8 mouse cellular contexts compared by ENCODE assay signal in genomic region chr8:66696970-66697843, GRCm38 (mm10). TPM values are rescaled to one million over a fixed set of nuclear protein-coding genes. Genes with fewer than 3 reads are reported as not detected.
A peak's percentile ranks its signal among the peaks of the same experiment; 100 is the strongest.
DNase-seq lines count a peak whose midpoint lies in the region; ATAC-seq and TF ChIP-seq lines count a peak whose summit lies in the region.

Npy1r (plus strand) TSS chr8:66697192.

- H3K9me3 ChIP-seq in midbrain, embryonic 13.5 days = no peaks in the 10 kb centered on the region

- H3K27ac ChIP-seq in cortical plate, adult 2 months (ENCODE audit: insufficient read depth, low read length) = peak within 1 kb of the TSS; percentile 91; the same call in 1 of the 2 replicates
- H3K27ac ChIP-seq in midbrain, embryonic 13.5 days = no peak within 1 kb of the TSS

- ATAC-seq in Patski = peak; percentile 62
- ATAC-seq in midbrain, embryonic 13.5 days = peak; percentile 81
- ATAC-seq in erythroblast, adult 5-6 weeks (replicated peaks; ENCODE audit: low FRiP score, poor library complexity, severe bottlenecking) = no peak

- TF ChIP-seq POLR2A in cortical plate, adult 2 months (IDR thresholded peaks at IDR 0.05; ENCODE audit: extremely low read depth, insufficient read depth, low read length) = peak; percentile 50; the same call in 1 of the 2 replicates

- H3K4me2 ChIP-seq in midbrain, embryonic 13.5 days (replicated peaks) = peak within 1 kb of the TSS; percentile 79

- intact Hi-C loops in left cerebral cortex, postnatal 25 days (cut with DNase I) = loop anchor here (2.0 to 5.0 kb wide), 6 partner anchors 82 to 705 kb away; partner anchors contain the start of gene Naf1

- no peak for DNase-seq in Patski (ENCODE audit: low read depth, low spot score)
- peak; percentile 31 to 69 for DNase-seq in heart, adult 18-20 months
- peak; percentile 15 for DNase-seq in kidney, adult 11 months
- peak; percentile 69 to 89 for DNase-seq in left cerebral cortex, postnatal 25 days (ENCODE audit: low spot score in 2 of 2)
- peak; percentile 76 for DNase-seq in telencephalon, adult 2 months (ENCODE audit: low read depth, low spot score)

- CTCF ChIA-PET in Patski (lab: Charles Lee) = interaction anchor here (0.7 to 1.8 kb wide), 7 partner anchors 9 to 708 kb away, joined by 3 to 5 read pairs (median 3); no protein-coding TSS in a partner anchor

- in situ Hi-C loops in Patski (cut with MboI; ENCODE audit: low pct_unique_long_range_greater_than_20kb) = loop anchor here (5.0 kb wide), 1 partner anchor 705 kb away; no protein-coding TSS in a partner anchor

- peak; percentile 60 for TF ChIP-seq CTCF in Patski (IDR thresholded peaks at IDR 0.05)
- peak; percentile 54 for TF ChIP-seq CTCF in cortical plate, adult 2 months (IDR thresholded peaks at IDR 0.05; ENCODE audit: extremely low read depth, insufficient read depth, low read length)

- H3K4me1 ChIP-seq in cortical plate, adult 2 months (ENCODE audit: control insufficient read depth, insufficient read depth, low read length) = peaks cover 3% of the 10 kb centered on the region; the same call in 1 of the 2 replicates
- peaks cover 19% of the 10 kb centered on the region for H3K4me1 ChIP-seq in midbrain, embryonic 13.5 days (replicated peaks)

- H3K36me3 ChIP-seq in midbrain, embryonic 13.5 days = no peaks in the 10 kb centered on the region

- peak within 1 kb of the TSS; percentile 63 for H3K9ac ChIP-seq in midbrain, embryonic 13.5 days (replicated peaks)

- H3K4me3 ChIP-seq in cortical plate, adult 2 months (ENCODE audit: insufficient read depth, low read length) = peak within 1 kb of the TSS; percentile 37
- peak within 1 kb of the TSS; percentile 48 for H3K4me3 ChIP-seq in midbrain, embryonic 13.5 days (replicated peaks)

- POLR2A ChIA-PET in Patski (lab: Charles Lee) = no interaction called here

- H3K27me3 ChIP-seq in Patski = peaks cover 45% of the 10 kb centered on the region
- H3K27me3 ChIP-seq in midbrain, embryonic 13.5 days = peaks cover 38% of the 10 kb centered on the region

- WGBS in midbrain, embryonic 13.5 days = under 1% methylated on average over 30 of the region's 30 CpGs

RNA-seq across cellular contexts. Expression of gene Npy1r, which starts in this region (rescaled TPM):
- not detected for polyA plus RNA-seq in Patski (2021)
- 28.6 and 29.9 TPM in 2 replicates for polyA plus RNA-seq in cortical plate, adult 2 months (2012; rRNA removed)
- total RNA-seq in heart, adult 18-20 months (2021) = 1 to 10 TPM; 2.1 to 2.7 TPM
- total RNA-seq in left cerebral cortex, postnatal 25 days (2021) = 10 to 100 TPM; 27.8 to 31.4 TPM
- 3.2 and 3.4 TPM in 2 replicates for polyA plus RNA-seq in midbrain, embryonic 13.5 days (2015; fragmentation: Nextera tagmentation; extraction: Ambion mirVana)
- total RNA-seq in erythroblast, adult 5-6 weeks (2015; ENCODE audit: low replicate concordance) = not detected in 2 replicates
- not detected in 2 replicates for total RNA-seq in erythroblast, adult 5-6 weeks (2017; ENCODE audit: low replicate concordance)

Comparison
In these comparisons a context has a peak if more than half of its experiments do, and no peak if none do; other contexts are left out.
1. RNA of gene Npy1r (total RNA-seq): 27.8 to 31.4 TPM in left cerebral cortex, postnatal 25 days; 2.1 to 2.7 TPM in heart, adult 18-20 months and not detected in erythroblast, adult 5-6 weeks; every median in the first group is over 4 times any median in the second.
2. Peak in ATAC-seq in Patski; RNA of the gene not detected or under 1 TPM.